Mouse (Mus musculus): Measurements from ENCODE around the gene 1700125H20Rik.

DNA sequence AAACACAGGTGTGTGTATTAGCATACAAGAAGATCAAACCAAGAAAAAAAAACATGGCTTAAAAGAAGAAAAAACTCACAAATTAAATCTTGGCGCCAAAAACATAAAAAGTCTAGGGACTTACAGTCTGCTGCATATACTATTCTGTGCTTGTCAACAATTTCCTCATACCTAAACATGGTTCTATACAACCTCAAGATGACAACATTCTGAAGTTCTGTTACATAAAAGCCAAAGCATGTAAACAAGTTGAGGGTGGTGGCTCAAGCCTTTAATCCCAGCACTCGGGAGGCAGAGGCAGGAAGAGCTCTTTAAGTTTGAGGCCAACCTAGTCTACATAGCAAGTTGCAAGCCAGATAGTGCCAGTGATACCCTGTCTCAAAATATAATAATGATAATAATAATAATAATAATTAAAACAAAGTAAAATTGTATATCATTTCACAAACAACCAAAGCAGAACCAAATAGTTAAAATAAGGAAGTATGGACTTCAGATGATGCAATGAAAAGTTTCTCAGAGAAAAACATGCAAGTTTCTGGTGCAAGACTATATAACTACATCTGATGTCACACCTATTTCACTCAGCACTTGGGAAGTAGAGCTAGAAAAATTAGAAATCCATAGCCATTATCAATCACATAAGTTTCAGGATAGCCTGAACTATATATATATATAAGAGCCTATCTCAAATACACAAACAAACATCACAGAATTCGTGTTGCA, 46.8 kb upstream of the 1700125H20Rik start:
- TF ChIP-seq CTCF (IDR thresholded peaks at IDR 0.05; ENCODE audit: low read depth, low read length) (no peak), POLR2A (IDR thresholded peaks at IDR 0.05; ENCODE audit: borderline replicate concordance, low read depth, low read length) (no peak)

All from bone marrow macrophage, adult 2 months (primary cell).